Mouse (Mus musculus): ENCODE measurements at regions not wholly inside any gene's neighbourhood (a gene's known extent, or its start where the extent isn't known, plus 50 kb on each side); places are given as distances from the start of the nearest gene placed in this dataset.
A peak's percentile ranks its signal among the peaks of the same experiment; 100 is the strongest.

DNA sequence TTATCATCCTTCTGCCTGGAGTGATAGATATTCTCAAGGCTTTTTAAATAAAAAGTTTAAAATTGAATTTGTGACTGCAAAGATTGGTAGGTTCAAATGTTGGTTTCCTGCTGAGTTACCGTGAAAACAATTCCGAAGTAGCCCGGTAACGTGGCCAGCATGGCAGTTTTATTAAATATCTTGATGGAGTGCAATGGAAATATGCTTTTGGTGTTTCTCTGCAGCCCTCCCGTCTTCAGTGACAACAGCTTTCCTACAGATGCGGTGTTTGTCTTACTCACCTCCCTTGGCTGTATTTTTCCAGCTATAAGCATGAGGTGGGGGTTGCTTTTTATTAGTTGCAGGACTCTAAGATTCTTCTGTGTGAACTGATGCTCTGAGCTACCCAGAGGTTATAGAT lies 239.4 kb upstream of the Rnaseh2b start:
- Histone ChIP-seq H3K27ac (no peak overlapping the region), H3K27me3 (ENCODE audit: low read depth, poor library complexity, severe bottlenecking) (no peaks in the 10 kb centered on the region), H3K36me3 (no peaks in the 10 kb centered on the region), H3K4me1 (peaks cover 29% of the 10 kb centered on the region), H3K9me3 (replicated peaks) (0 out of 2 replicates have a peak, but pooled peaks cover 3% of the 10 kb centered on the region), H3K4me3 (no peak overlapping the region)
- DNase-seq (ENCODE audit: low spot score), result no peak
- 81% methylated on average over 6 of the region's 6 CpGs for WGBS

DNA sequence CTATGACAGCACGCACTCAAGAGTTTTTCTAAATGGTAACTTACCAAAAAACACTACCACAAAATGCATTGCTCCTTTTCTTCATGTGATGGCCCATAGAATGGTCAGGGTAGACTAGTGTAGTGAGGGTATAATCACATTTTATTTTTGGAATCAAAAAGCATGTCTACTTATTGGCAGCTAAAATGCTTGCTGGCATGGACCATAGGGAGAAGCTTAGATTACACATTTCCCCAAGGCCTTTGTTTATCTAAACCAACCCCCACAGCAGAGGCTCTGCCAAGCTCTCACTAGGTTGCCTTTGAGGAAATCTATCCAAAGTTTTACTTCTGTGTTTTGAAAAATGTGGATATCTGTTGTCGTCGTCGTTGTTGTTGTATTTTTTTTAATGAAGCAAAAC lies 235.3 kb upstream of the Rnaseh2b start:
- Histone ChIP-seq H3K27me3 (ENCODE audit: low read depth, poor library complexity, severe bottlenecking) (no peaks in the 10 kb centered on the region), H3K4me3 (no peak overlapping the region), H3K27ac (no peak overlapping the region), H3K36me3 (no peaks in the 10 kb centered on the region), H3K4me1 (peaks cover 31% of the 10 kb centered on the region), H3K9me3 (replicated peaks) (0 out of 2 replicates have a peak, but pooled peaks cover 3% of the 10 kb centered on the region)
- WGBS, result 82% methylated on average over 4 of the region's 4 CpGs
- no peak for DNase-seq (ENCODE audit: low spot score)

DNA sequence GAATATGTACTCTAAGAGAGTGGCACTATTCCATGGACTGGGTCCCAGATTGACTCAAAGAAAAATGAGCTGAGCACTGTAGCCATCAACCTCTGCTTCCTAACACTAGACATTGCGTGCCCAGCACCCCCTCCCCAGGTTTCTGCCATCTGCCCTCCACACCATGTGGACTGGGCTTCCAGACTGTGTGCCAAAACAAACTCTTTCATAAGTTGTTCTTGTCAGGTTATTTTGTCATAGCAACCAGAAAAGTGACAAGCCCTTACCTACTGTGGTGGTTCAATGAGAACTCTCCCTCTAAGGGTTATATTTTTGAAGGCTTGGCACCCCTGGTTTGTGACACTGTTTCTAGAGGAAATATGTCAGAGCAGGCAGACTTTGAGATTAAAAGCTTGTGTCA lies 234.3 kb upstream of the Rnaseh2b start:
- H3K27ac ChIP-seq, result no peak overlapping the region
- no peaks in the 10 kb centered on the region for H3K27me3 ChIP-seq (ENCODE audit: low read depth, poor library complexity, severe bottlenecking)
- 87% methylated on average over 1 of the region's 1 CpGs for WGBS
- peaks cover 30% of the 10 kb centered on the region for H3K4me1 ChIP-seq
- no peaks in the 10 kb centered on the region for H3K36me3 ChIP-seq
- H3K4me3 ChIP-seq, result no peak overlapping the region
- DNase-seq (ENCODE audit: low spot score), result no peak
- 0 out of 2 replicates have a peak, but pooled peaks cover 3% of the 10 kb centered on the region for H3K9me3 ChIP-seq (replicated peaks)

DNA sequence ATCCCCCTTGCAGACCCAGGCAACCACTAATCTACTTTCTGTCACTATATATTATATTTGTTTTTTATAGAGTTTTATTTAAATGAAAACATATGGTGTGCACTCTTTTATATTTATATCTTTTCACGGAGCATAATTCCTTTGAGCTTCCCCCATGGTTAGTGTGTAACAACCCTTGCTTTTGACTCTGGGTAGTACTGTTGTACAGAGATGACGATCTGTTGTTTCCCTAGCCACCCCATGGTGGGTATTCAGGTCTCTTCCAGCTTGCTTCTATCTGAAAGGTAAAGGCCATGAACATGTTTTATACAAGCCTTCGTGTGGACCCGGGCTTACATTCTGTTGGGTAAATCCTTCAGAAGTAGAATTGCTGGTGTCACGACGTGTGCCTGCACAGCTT lies 221.2 kb upstream of the Rnaseh2b start:
- H3K4me1 ChIP-seq, result no peaks in the 10 kb centered on the region
- H3K27me3 ChIP-seq (ENCODE audit: low read depth, poor library complexity, severe bottlenecking), result no peaks in the 10 kb centered on the region
- DNase-seq (ENCODE audit: low spot score), result no peak
- no peak overlapping the region for H3K27ac ChIP-seq
- WGBS, result 91% methylated on average over 6 of the region's 6 CpGs
- no peaks in the 10 kb centered on the region for H3K9me3 ChIP-seq (replicated peaks)
- no peak overlapping the region for H3K4me3 ChIP-seq
- H3K36me3 ChIP-seq, result no peaks in the 10 kb centered on the region

DNA sequence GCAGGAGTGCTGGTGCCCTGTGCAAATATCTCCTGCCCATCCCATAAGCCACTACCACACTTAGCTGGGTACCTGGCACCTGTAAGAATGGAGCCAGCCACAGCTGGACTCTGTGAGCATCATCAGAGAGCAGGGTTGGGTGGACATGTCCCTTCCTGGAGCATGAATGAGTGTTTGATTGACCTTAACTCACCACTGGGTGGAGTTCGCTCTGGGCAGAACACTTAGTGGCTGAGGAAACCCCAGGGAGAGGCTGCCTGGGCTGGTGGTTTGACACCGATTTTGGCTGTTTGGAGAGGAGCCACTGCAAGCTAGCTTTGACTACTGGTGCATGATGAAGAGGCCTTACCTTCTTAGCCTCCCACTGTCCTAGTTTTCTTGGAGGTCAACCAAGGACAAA lies 208.3 kb upstream of the Rnaseh2b start:
- no peaks in the 10 kb centered on the region for H3K36me3 ChIP-seq
- no peak overlapping the region for H3K4me3 ChIP-seq
- H3K27me3 ChIP-seq (ENCODE audit: low read depth, poor library complexity, severe bottlenecking), result no peaks in the 10 kb centered on the region
- peaks cover 8% of the 10 kb centered on the region for H3K4me1 ChIP-seq
- no peaks in the 10 kb centered on the region for H3K9me3 ChIP-seq (replicated peaks)
- DNase-seq (ENCODE audit: low spot score), result no peak
- 60% methylated on average over 2 of the region's 2 CpGs for WGBS
- no peak overlapping the region for H3K27ac ChIP-seq

DNA sequence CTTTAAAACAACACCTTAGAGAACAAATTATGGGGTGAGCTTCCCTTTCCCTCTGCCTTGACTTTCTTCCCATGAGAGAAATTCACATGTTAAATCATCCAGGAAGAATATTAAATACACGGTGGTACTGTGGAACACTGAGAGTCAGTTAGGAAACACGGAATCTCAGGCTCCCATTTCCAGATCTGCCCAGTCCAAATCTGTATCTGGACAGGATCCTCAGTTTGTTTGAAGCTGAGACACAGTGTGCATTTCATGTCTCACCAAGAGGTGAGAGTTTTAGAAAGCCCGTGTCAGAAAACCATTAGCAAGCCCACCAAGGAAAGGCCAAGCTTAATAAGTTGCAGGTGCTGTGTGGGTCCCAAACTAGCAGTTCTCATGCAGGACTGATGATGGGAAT lies 204.2 kb upstream of the Rnaseh2b start:
- WGBS, result 63% methylated on average over 3 of the region's 3 CpGs
- no peak for DNase-seq (ENCODE audit: low spot score)
- no peaks in the 10 kb centered on the region for H3K36me3 ChIP-seq
- H3K4me3 ChIP-seq, result no peak overlapping the region
- no peak overlapping the region for H3K27ac ChIP-seq
- H3K27me3 ChIP-seq (ENCODE audit: low read depth, poor library complexity, severe bottlenecking), result no peaks in the 10 kb centered on the region
- no peaks in the 10 kb centered on the region for H3K9me3 ChIP-seq (replicated peaks)
- peaks cover 8% of the 10 kb centered on the region for H3K4me1 ChIP-seq

DNA sequence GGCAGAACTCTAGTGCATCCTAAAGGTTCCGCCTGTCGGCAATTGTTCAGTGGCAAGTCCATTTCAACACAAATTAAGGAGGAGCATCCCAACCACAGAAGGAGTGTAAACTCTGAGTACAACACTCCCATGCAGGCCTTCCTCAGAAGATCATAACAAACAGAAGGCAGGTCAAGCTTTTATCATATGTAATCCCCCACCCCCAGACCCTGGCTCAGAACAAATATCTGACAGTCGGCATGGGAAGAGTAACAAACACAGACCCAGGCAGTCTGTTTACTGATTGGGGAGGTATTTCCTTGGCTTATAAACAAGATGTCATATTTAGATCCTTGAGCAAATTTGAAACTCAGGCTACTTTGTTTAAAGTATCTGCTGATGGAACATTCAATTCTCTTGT lies 174.9 kb upstream of the Rnaseh2b start:
- Histone ChIP-seq H3K36me3 (no peaks in the 10 kb centered on the region), H3K4me3 (no peak overlapping the region), H3K27me3 (ENCODE audit: low read depth, poor library complexity, severe bottlenecking) (no peaks in the 10 kb centered on the region), H3K9me3 (replicated peaks) (no peaks in the 10 kb centered on the region), H3K4me1 (peaks cover 7% of the 10 kb centered on the region), H3K27ac (no peak overlapping the region)
- WGBS, result 95% methylated on average over 3 of the region's 3 CpGs
- no peak for DNase-seq (ENCODE audit: low spot score)

DNA sequence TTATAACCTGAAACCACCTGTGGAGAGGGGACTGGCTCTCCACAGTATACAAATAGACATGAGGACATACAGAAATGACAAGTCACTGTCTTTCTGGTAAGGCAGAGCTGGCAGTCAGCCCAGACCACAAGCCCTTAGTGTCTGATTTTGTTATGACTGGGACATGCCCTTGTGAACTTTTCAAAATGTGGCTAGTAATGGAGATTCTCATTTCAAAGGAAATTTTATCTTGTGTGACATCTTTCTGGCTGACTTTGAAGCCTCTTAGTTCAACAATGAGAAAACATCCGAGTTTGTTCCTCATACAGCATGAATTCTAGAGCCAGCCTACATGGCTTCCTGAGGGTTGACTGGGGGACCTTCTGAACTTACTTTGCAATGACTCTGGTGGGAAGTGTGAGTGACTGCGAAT lies 173.8 kb upstream of the Rnaseh2b start:
- Histone ChIP-seq H3K27me3 (ENCODE audit: low read depth, poor library complexity, severe bottlenecking) (no peaks in the 10 kb centered on the region), H3K4me1 (peaks cover 7% of the 10 kb centered on the region), H3K27ac (no peak overlapping the region), H3K9me3 (replicated peaks) (no peaks in the 10 kb centered on the region), H3K4me3 (no peak overlapping the region), H3K36me3 (no peaks in the 10 kb centered on the region)
- no peak for DNase-seq (ENCODE audit: low spot score)
- WGBS, result 60% methylated on average over 2 of the region's 2 CpGs

DNA sequence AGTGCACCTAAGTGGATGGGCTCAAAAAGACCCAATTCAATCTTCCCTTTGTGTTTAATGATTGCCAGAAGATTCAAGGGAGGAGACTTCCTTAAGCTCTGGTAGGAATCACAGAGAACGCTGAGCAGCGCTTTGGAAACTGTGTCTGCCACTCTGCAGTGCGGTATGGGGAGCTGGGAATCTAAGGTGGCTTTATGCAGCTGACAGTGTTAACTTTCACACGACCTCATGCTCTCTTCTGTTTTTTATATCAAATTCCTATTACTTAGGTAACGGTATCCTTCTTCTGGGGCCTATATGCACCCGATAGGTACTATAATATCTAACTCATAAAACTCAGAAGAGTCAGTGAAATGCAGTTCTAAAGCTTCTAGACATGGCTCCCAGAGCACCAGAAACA lies 163.5 kb upstream of the Rnaseh2b start:
- no peaks in the 10 kb centered on the region for H3K27me3 ChIP-seq (ENCODE audit: low read depth, poor library complexity, severe bottlenecking)
- H3K4me3 ChIP-seq, result no peak overlapping the region
- 92% methylated on average over 6 of the region's 6 CpGs for WGBS
- peaks cover 13% of the 10 kb centered on the region for H3K4me1 ChIP-seq
- DNase-seq (ENCODE audit: low spot score), result no peak
- H3K36me3 ChIP-seq, result no peaks in the 10 kb centered on the region
- no peaks in the 10 kb centered on the region for H3K9me3 ChIP-seq (replicated peaks)
- H3K27ac ChIP-seq, result 0 out of 2 replicates have a peak overlapping the region, but pooled peaks have one; percentile 27

DNA sequence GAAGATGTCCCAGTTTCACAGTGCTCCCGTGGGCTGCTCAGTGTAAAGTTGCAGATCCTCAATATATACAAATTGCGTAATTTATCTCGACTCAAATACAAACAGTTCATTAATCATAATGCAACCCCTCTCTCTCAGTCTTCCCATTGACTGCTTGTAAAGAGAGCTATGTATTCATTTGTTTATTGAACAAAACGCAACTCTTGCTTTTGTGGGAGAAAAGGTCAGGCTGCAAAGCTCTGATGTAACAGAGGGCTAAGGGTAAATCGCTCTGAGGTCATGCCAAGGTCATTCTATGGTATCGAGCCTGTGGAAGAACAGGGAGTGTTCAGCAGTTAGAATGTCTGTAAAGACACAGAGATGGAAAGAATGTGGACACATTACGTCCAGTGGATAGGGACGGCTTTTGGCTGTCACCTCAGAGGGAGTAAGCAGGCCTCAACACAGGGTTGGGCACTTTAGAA lies 160.0 kb upstream of the Rnaseh2b start:
- H3K27me3 ChIP-seq (ENCODE audit: low read depth, poor library complexity, severe bottlenecking), result no peaks in the 10 kb centered on the region
- no peak for DNase-seq (ENCODE audit: low spot score)
- H3K4me1 ChIP-seq, result peaks cover 13% of the 10 kb centered on the region
- H3K9me3 ChIP-seq (replicated peaks), result no peaks in the 10 kb centered on the region; the same call in 1 of the 2 replicates
- no peak overlapping the region for H3K4me3 ChIP-seq
- H3K36me3 ChIP-seq, result no peaks in the 10 kb centered on the region
- 80% methylated on average over 8 of the region's 8 CpGs for WGBS
- no peak overlapping the region for H3K27ac ChIP-seq

DNA sequence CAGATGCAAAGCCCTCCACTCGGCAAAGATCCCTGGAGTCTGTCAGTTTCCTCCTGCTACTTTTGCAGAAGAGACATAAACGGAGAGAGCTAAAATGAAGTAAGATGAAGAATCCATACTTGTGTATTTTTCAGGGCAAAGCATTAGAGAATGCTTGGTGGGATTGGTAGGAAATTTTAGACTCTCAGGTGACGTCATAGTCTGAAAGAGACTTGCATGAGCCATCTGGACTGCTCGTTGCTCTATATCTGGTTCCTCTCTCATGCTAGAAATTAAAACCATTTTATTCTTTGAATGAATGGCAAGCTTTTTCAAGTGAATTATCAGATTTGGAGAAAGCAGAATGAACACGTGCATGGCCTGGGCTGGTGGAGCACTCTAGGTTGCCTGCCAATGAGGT lies 154.4 kb upstream of the Rnaseh2b start:
- no peak for DNase-seq (ENCODE audit: low spot score)
- Histone ChIP-seq H3K27me3 (ENCODE audit: low read depth, poor library complexity, severe bottlenecking) (no peaks in the 10 kb centered on the region), H3K9me3 (replicated peaks) (no peaks in the 10 kb centered on the region; the same call in 1 of the 2 replicates), H3K4me3 (no peak overlapping the region), H3K4me1 (no peaks in the 10 kb centered on the region), H3K36me3 (no peaks in the 10 kb centered on the region), H3K27ac (no peak overlapping the region)
- 78% methylated on average over 5 of the region's 5 CpGs for WGBS

DNA sequence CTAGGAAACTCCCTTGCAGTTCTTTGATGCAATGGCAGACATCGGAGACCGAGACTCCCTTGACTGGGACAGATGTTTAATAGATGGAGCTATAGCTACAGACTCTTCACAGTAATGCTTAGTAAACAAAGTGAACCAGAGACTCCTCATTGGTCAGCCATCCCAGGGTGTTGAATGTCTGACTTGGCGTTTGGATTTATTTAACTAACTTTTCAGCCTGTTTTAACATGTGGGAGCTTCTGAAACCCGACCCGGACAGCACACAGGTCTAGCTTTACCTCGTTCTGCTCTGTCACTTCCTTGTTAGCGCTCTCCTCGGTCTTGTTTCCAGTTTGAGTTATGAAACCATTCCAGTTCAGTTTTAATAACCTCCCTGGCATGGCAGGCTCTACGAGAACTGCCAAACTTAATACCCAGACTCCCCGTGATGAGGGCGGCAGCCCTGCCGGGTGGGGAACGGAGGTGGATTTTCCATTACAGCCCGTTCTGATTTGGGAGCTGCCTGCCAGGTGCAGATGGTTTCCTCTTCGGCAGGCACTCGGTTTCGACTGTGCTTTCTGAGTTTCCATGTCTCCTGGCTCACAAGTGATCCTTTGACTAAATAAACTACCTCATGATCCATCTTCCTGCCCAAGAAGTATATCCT lies 147.9 kb upstream of the Rnaseh2b start:
- H3K27ac ChIP-seq, result peak overlapping the region; percentile 43; the same call in 1 of the 2 replicates
- peaks cover 14% of the 10 kb centered on the region for H3K4me1 ChIP-seq
- no peak overlapping the region for H3K4me3 ChIP-seq
- no peaks in the 10 kb centered on the region for H3K9me3 ChIP-seq (replicated peaks)
- no peak for DNase-seq (ENCODE audit: low spot score)
- H3K27me3 ChIP-seq (ENCODE audit: low read depth, poor library complexity, severe bottlenecking), result no peaks in the 10 kb centered on the region
- no peaks in the 10 kb centered on the region for H3K36me3 ChIP-seq
- 75% methylated on average over 17 of the region's 17 CpGs for WGBS

DNA sequence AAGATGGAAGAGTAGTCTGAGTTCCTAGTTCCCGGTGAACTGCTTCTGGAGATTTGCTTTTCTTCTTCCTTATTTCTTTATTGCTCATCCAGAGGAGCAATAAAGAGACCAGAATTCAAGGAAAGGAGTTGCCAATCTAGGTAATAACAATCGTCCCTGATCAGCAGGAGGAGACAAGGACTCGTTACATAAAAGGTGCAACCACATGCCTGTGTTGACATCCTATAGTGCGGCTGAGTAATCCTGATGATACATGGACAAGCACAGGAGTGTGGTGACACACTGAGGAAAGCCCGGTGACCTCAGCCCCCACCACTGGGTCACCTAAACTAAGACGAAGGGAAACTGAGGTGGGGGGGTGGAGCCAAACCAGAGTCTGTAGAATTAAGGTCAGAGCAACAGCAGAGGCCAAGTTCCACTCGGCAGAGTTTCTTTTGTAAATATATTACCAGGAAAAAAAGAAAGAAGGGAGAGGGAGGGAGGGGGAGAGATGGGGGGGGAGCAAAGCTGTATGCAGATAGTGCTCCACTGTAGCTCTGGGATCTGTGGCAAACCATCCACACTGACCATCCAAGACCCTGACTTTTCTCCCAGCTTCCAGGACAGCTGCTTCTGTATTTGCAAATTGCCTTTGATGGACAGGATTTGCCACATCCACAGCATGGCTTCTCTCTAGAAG lies 135.2 kb upstream of the Rnaseh2b start:
- Histone ChIP-seq H3K36me3 (no peaks in the 10 kb centered on the region), H3K9me3 (replicated peaks) (no peaks in the 10 kb centered on the region), H3K4me1 (peaks cover 16% of the 10 kb centered on the region), H3K27me3 (ENCODE audit: low read depth, poor library complexity, severe bottlenecking) (0 out of 2 replicates have a peak, but pooled peaks cover 8% of the 10 kb centered on the region), H3K4me3 (no peak overlapping the region), H3K27ac (no peak overlapping the region)
- WGBS, result 79% methylated on average over 7 of the region's 7 CpGs
- DNase-seq (ENCODE audit: low spot score), result no peak

Measured in limb, embryonic 10.5 days (tissue).